Mouse (Mus musculus): Measurements from ENCODE around the gene Cdyl. TPM values are rescaled to one million over a fixed set of nuclear protein-coding genes. Genes with fewer than 3 reads are reported as not detected.
A peak's percentile ranks its signal among the peaks of the same experiment; 100 is the strongest.

Cdyl gene
- polyA plus RNA-seq, 1 experiment from 2014 or later = 10.3 TPM

GRCm38 (mm10) chr13:35879519-35879918 lies 219.9 kb downstream of the Cdyl start:
- WGBS (ENCODE audit: insufficient replicate concordance) = 67% methylated on average over 5 of the region's 5 CpGs
- H3K4me3 ChIP-seq (replicated peaks) = no peak overlapping the region
- H3K27ac ChIP-seq = no peak overlapping the region
- H3K4me1 ChIP-seq (replicated peaks) = no peaks in the 10 kb centered on the region
- no peaks in the 10 kb centered on the region for H3K27me3 ChIP-seq
- no peaks in the 10 kb centered on the region for H3K9me3 ChIP-seq (replicated peaks)
- ATAC-seq (ENCODE audit: low read depth) = no peak
- H3K4me2 ChIP-seq = no peak overlapping the region
- H3K36me3 ChIP-seq = peaks cover 3% of the 10 kb centered on the region; the same call in 1 of the 2 replicates
- no peak overlapping the region for H3K9ac ChIP-seq
- no peak for DNase-seq

- Histone ChIP-seq H3K27ac (no peak overlapping the region), H3K4me2 (no peak overlapping the region), H3K27me3 (no peaks in the 10 kb centered on the region), H3K36me3 (no peaks in the 10 kb centered on the region), H3K4me1 (replicated peaks) (no peaks in the 10 kb centered on the region), H3K4me3 (replicated peaks) (no peak overlapping the region), H3K9ac (no peak overlapping the region), H3K9me3 (replicated peaks) (no peaks in the 10 kb centered on the region)
- WGBS (ENCODE audit: insufficient replicate concordance) = 65% methylated on average over 6 of the region's 6 CpGs
- ATAC-seq (ENCODE audit: low read depth) (no peak), DNase-seq (no peak)
Measured at GRCm38 (mm10) chr13:35880555-35881046, 221.0 kb downstream of the Cdyl start.

- no peak overlapping the region for H3K4me3 ChIP-seq (replicated peaks)
- WGBS (ENCODE audit: insufficient replicate concordance) = 20% methylated on average over 15 of the region's 15 CpGs
- H3K4me2 ChIP-seq = no peak overlapping the region
- no peaks in the 10 kb centered on the region for H3K4me1 ChIP-seq (replicated peaks)
- no peaks in the 10 kb centered on the region for H3K9me3 ChIP-seq (replicated peaks)
- no peak for ATAC-seq (ENCODE audit: low read depth)
- no peak overlapping the region for H3K27ac ChIP-seq
- H3K27me3 ChIP-seq = no peaks in the 10 kb centered on the region
- peak; percentile 18 for DNase-seq
- H3K36me3 ChIP-seq = no peaks in the 10 kb centered on the region
- no peak overlapping the region for H3K9ac ChIP-seq
Measured at GRCm38 (mm10) chr13:35886121-35886725, 226.6 kb downstream of the Cdyl start.

- no peak overlapping the region for H3K27ac ChIP-seq
- no peak overlapping the region for H3K9ac ChIP-seq
- no peaks in the 10 kb centered on the region for H3K9me3 ChIP-seq (replicated peaks)
- WGBS (ENCODE audit: insufficient replicate concordance) = 16% methylated on average over 3 of the region's 3 CpGs
- no peaks in the 10 kb centered on the region; the same call in none of the 2 replicates for H3K36me3 ChIP-seq
- ATAC-seq (ENCODE audit: low read depth) (no peak), DNase-seq (no peak)
- H3K4me1 ChIP-seq (replicated peaks) = no peaks in the 10 kb centered on the region
- H3K4me2 ChIP-seq = no peak overlapping the region
- H3K4me3 ChIP-seq (replicated peaks) = no peak overlapping the region
- no peaks in the 10 kb centered on the region for H3K27me3 ChIP-seq
Measured at GRCm38 (mm10) chr13:35892866-35893265, 233.2 kb downstream of the Cdyl start.

- Histone ChIP-seq H3K4me1 (replicated peaks) (peaks cover 15% of the 10 kb centered on the region), H3K27ac (no peak overlapping the region), H3K27me3 (no peaks in the 10 kb centered on the region), H3K36me3 (peaks cover 3% of the 10 kb centered on the region; the same call in 1 of the 2 replicates), H3K4me2 (peak overlapping the region; percentile 74), H3K4me3 (replicated peaks) (peak overlapping the region; percentile 67), H3K9me3 (replicated peaks) (no peaks in the 10 kb centered on the region), H3K9ac (peak overlapping the region; percentile 62)
- no peak for DNase-seq
- 1% methylated on average over 13 of the region's 13 CpGs for WGBS (ENCODE audit: insufficient replicate concordance)
- ATAC-seq (ENCODE audit: low read depth) = no peak
Measured at GRCm38 (mm10) chr13:35905378-35905777, 245.7 kb downstream of the Cdyl start.

- Histone ChIP-seq H3K4me1 (replicated peaks) (peaks cover 15% of the 10 kb centered on the region), H3K36me3 (peaks cover 3% of the 10 kb centered on the region; the same call in 1 of the 2 replicates), H3K27me3 (no peaks in the 10 kb centered on the region), H3K9me3 (replicated peaks) (no peaks in the 10 kb centered on the region), H3K4me3 (replicated peaks) (peak within 1 kb of the TSS; percentile 67), H3K4me2 (peak within 1 kb of the TSS; percentile 74), H3K9ac (peak within 1 kb of the TSS; percentile 62), H3K27ac (no peak within 1 kb of the TSS)
- 0% methylated on average over 35 of the region's 35 CpGs for WGBS (ENCODE audit: insufficient replicate concordance)
- DNase-seq (peak; percentile 87), ATAC-seq (ENCODE audit: low read depth) (peak; percentile 100)
Measured at GRCm38 (mm10) chr13:35905879-35906481, 246.3 kb downstream of the Cdyl start, which contains the start of gene Rpp40. Gene Rpp40, minus strand, starts transcription at chr13:35906359.

GRCm38 (mm10) chr13:35911476-35911875 lies 251.8 kb downstream of the Cdyl start:
- H3K27ac ChIP-seq = no peak overlapping the region
- DNase-seq = no peak
- no peak overlapping the region for H3K4me2 ChIP-seq
- H3K36me3 ChIP-seq = no peaks in the 10 kb centered on the region
- H3K4me3 ChIP-seq (replicated peaks) = no peak overlapping the region
- no peaks in the 10 kb centered on the region for H3K27me3 ChIP-seq
- no peak for ATAC-seq (ENCODE audit: low read depth)
- H3K9ac ChIP-seq = no peak overlapping the region
- no peaks in the 10 kb centered on the region for H3K9me3 ChIP-seq (replicated peaks)
- 57% methylated on average over 1 of the region's 1 CpGs for WGBS (ENCODE audit: insufficient replicate concordance)
- H3K4me1 ChIP-seq (replicated peaks) = peaks cover 2% of the 10 kb centered on the region

Other genes starting within 250 kb of the Cdyl start
- 13.8 and 15.8 TPM in 2 replicates for gene Rpp40, start 246.5 kb downstream of the Cdyl start, polyA plus RNA-seq (2015; fragmentation: Nextera tagmentation; extraction: Ambion mirVana)